Mouse (Mus musculus) liver, embryonic 16.5 days (tissue): ENCODE measurements around the gene AI467606. TPM values are rescaled to one million over a fixed set of nuclear protein-coding genes. Genes with fewer than 3 reads are reported as not detected.
A peak's percentile ranks its signal among the peaks of the same experiment; 100 is the strongest.
"Not testable (repeated sequence)": the region's sequence is repeated elsewhere in the genome, so short reads cannot be mapped to it uniquely, and the experiment has no call there.

Experiments used
- ATAC-seq: fragments of 200-750 bp; cut with Nextera tagmentation; 2 replicates; pipeline ENCODE4 v1.8.0; 2017; ENCODE audit warnings: low read depth, mild to moderate bottlenecking, moderate number of reproducible peaks, moderate library complexity
- H3K27ac ChIP-seq: fragments of 300-500 bp; sonication (generic); 2 replicates; pipeline ENCODE4 v1.5.1; 2014; ENCODE audit warnings: mild to moderate bottlenecking, low read length
- H3K27me3 ChIP-seq: fragments of 300-500 bp; sonication (generic); 2 replicates; pipeline ENCODE4 v1.6.1; 2014; ENCODE audit warnings: low read depth, low read length, mixed read lengths; ENCODE audit not compliant: control insufficient read depth, insufficient read depth
- H3K36me3 ChIP-seq: fragments of 300-500 bp; sonication (generic); 2 replicates; pipeline ENCODE4 v1.6.1; 2014; ENCODE audit warnings: mild to moderate bottlenecking; ENCODE audit not compliant: control insufficient read depth, insufficient read depth
- H3K4me1 ChIP-seq: fragments of 300-500 bp; sonication (generic); 2 replicates; pipeline ENCODE4 v1.6.1; 2014; ENCODE audit warnings: low read depth, low read length, mixed read lengths; ENCODE audit not compliant: control insufficient read depth
- H3K4me2 ChIP-seq: fragments of 300-500 bp; sonication (generic); 2 replicates; pipeline ENCODE4 v1.6.1; 2014; ENCODE audit warnings: low read depth, low read length, mixed read lengths
- H3K4me3 ChIP-seq: fragments of 300-500 bp; sonication (generic); 2 replicates; pipeline ENCODE4 v1.5.1; 2014; ENCODE audit warnings: low read depth, mild to moderate bottlenecking, low read length
- H3K9ac ChIP-seq: fragments of 300-500 bp; sonication (generic); 2 replicates; pipeline ENCODE4 v1.6.1; 2014; ENCODE audit warnings: low read depth, low read length
- H3K9me3 ChIP-seq: fragments of 300-500 bp; sonication (generic); replicated peaks from 2 replicates; pipeline ENCODE4 v1.6.1; 2016; ENCODE audit warnings: low read length; ENCODE audit not compliant: control insufficient read depth
- WGBS: fragments of 180-500 bp; shearing (Covaris S2); extraction: QIAGEN DNeasy Blood & Tissue Kit; methylation state at CpG from one replicate; pipeline ENCODE4 v1.1.7; 2014; ENCODE audit not compliant: insufficient replicate concordance; 5-methylcytosine and 5-hydroxymethylcytosine counted together
- polyA plus RNA-seq: library from polyadenylated mRNA; unstranded; fragments of >200 nt; fragmentation: Nextera tagmentation; extraction: Ambion mirVana; gene quantifications from 2 replicates; pipeline ENCODE4 v1.2.1, GENCODE M21; 2015

AI467606 gene
- polyA plus RNA-seq, 1 experiment from 2014 or later: 8.7 TPM

- no peak for ATAC-seq
- no peaks in the 10 kb centered on the region for H3K9me3 ChIP-seq
- no peak overlapping the region for H3K27ac ChIP-seq
- no peak overlapping the region for H3K9ac ChIP-seq
- H3K4me1 ChIP-seq: no peaks in the 10 kb centered on the region
- WGBS: 65% methylated on average over 3 of the region's 3 CpGs
- no peak overlapping the region for H3K4me3 ChIP-seq
- no peaks in the 10 kb centered on the region for H3K27me3 ChIP-seq
- no peak overlapping the region for H3K4me2 ChIP-seq
- H3K36me3 ChIP-seq: no peaks in the 10 kb centered on the region
Observed at GRCm38 (mm10) chr7:127077692-127078091, 13.5 kb upstream of the AI467606 start.

- no peak overlapping the region for H3K27ac ChIP-seq
- H3K4me2 ChIP-seq: no peak overlapping the region
- H3K27me3 ChIP-seq: no peaks in the 10 kb centered on the region
- 55% methylated on average over 3 of the region's 3 CpGs for whole genome bisulfite sequencing
- no peaks in the 10 kb centered on the region for H3K9me3 ChIP-seq
- peaks cover 11% of the 10 kb centered on the region for H3K4me1 ChIP-seq
- no peaks in the 10 kb centered on the region for H3K36me3 ChIP-seq
- no peak overlapping the region for H3K9ac ChIP-seq
- H3K4me3 ChIP-seq: no peak overlapping the region
- no peak for ATAC-seq
Observed at GRCm38 (mm10) chr7:127080045-127080444, 11.1 kb upstream of the AI467606 start.

- Histone ChIP-seq H3K36me3 (no peaks in the 10 kb centered on the region), H3K27ac (no peak overlapping the region), H3K9me3 (no peaks in the 10 kb centered on the region), H3K4me1 (peaks cover 22% of the 10 kb centered on the region), H3K27me3 (no peaks in the 10 kb centered on the region), H3K4me2 (no peak overlapping the region), H3K9ac (no peak overlapping the region), H3K4me3 (no peak overlapping the region)
- WGBS: 38% methylated on average over 8 of the region's 8 CpGs
- ATAC-seq: no peak
Observed at GRCm38 (mm10) chr7:127082271-127082670, 8.9 kb upstream of the AI467606 start.

GRCm38 (mm10) chr7:127082995-127083394 lies 8.2 kb upstream of the AI467606 start:
- H3K4me3 ChIP-seq: no peak overlapping the region
- no peak overlapping the region for H3K27ac ChIP-seq
- H3K9me3 ChIP-seq: no peaks in the 10 kb centered on the region
- peaks cover 23% of the 10 kb centered on the region for H3K4me1 ChIP-seq
- WGBS: 16% methylated on average over 2 of the region's 2 CpGs
- no peak for ATAC-seq
- H3K4me2 ChIP-seq: no peak overlapping the region
- no peaks in the 10 kb centered on the region for H3K36me3 ChIP-seq
- no peaks in the 10 kb centered on the region for H3K27me3 ChIP-seq
- no peak overlapping the region for H3K9ac ChIP-seq

- H3K9ac ChIP-seq: no peak overlapping the region
- no peaks in the 10 kb centered on the region for H3K9me3 ChIP-seq
- H3K27ac ChIP-seq: 0 out of 2 replicates have a peak overlapping the region, but pooled peaks have one; percentile 22
- no peak overlapping the region for H3K4me3 ChIP-seq
- H3K4me2 ChIP-seq: no peak overlapping the region
- WGBS: 29% methylated on average over 4 of the region's 4 CpGs
- H3K4me1 ChIP-seq: peaks cover 26% of the 10 kb centered on the region
- H3K27me3 ChIP-seq: no peaks in the 10 kb centered on the region
- peak; percentile 65 for ATAC-seq
- H3K36me3 ChIP-seq: no peaks in the 10 kb centered on the region
Observed at GRCm38 (mm10) chr7:127083689-127084088, 7.5 kb upstream of the AI467606 start.

GRCm38 (mm10) chr7:127084794-127085193 lies 6.4 kb upstream of the AI467606 start:
- no peak overlapping the region; the same call in 1 of the 2 replicates for H3K27ac ChIP-seq
- H3K36me3 ChIP-seq: no peaks in the 10 kb centered on the region
- no peak for ATAC-seq
- H3K4me2 ChIP-seq: no peak overlapping the region
- H3K9me3 ChIP-seq: no peaks in the 10 kb centered on the region
- H3K9ac ChIP-seq: no peak overlapping the region
- 78% methylated on average over 2 of the region's 2 CpGs for WGBS
- H3K27me3 ChIP-seq: no peaks in the 10 kb centered on the region
- H3K4me3 ChIP-seq: no peak overlapping the region
- H3K4me1 ChIP-seq: peaks cover 37% of the 10 kb centered on the region

- H3K9me3 ChIP-seq, H3K27me3 ChIP-seq, H3K4me2 ChIP-seq, H3K36me3 ChIP-seq, H3K4me3 ChIP-seq, H3K9ac ChIP-seq: not testable (repeated sequence)
- peak overlapping the region; percentile 50; the same call in 1 of the 2 replicates for H3K27ac ChIP-seq
- WGBS: 21% methylated on average over 6 of the region's 6 CpGs
- peak; percentile 69 for ATAC-seq
- peaks cover 47% of the 10 kb centered on the region for H3K4me1 ChIP-seq
Observed at GRCm38 (mm10) chr7:127085751-127086150, 5.4 kb upstream of the AI467606 start.

- not testable (repeated sequence) for H3K36me3 ChIP-seq, ATAC-seq, H3K9me3 ChIP-seq, H3K4me3 ChIP-seq, H3K4me2 ChIP-seq, H3K27me3 ChIP-seq, H3K9ac ChIP-seq
- peak within 1 kb of the TSS; percentile 57 for H3K27ac ChIP-seq
- 38% methylated on average over 6 of the region's 6 CpGs for WGBS
- peaks cover 64% of the 10 kb centered on the region for H3K4me1 ChIP-seq
Observed at GRCm38 (mm10) chr7:127087278-127088010, 3.7 kb upstream of the AI467606 start, which contains the start of gene Zg16. TSS of gene Zg16 (minus strand) at chr7:127087328.

GRCm38 (mm10) chr7:127088083-127088482 lies 3.1 kb upstream of the AI467606 start:
- Histone ChIP-seq H3K4me1 (peaks cover 66% of the 10 kb centered on the region), H3K36me3 (no peaks in the 10 kb centered on the region), H3K4me2 (no peak overlapping the region), H3K9ac (no peak overlapping the region), H3K27ac (peak overlapping the region; percentile 57; the same call in 1 of the 2 replicates), H3K9me3 (no peaks in the 10 kb centered on the region), H3K4me3 (no peak overlapping the region), H3K27me3 (no peaks in the 10 kb centered on the region)
- ATAC-seq: no peak
- 35% methylated on average over 3 of the region's 3 CpGs for WGBS
